9 mouse cellular contexts compared by ENCODE assay signal in the genomic region with DNA sequence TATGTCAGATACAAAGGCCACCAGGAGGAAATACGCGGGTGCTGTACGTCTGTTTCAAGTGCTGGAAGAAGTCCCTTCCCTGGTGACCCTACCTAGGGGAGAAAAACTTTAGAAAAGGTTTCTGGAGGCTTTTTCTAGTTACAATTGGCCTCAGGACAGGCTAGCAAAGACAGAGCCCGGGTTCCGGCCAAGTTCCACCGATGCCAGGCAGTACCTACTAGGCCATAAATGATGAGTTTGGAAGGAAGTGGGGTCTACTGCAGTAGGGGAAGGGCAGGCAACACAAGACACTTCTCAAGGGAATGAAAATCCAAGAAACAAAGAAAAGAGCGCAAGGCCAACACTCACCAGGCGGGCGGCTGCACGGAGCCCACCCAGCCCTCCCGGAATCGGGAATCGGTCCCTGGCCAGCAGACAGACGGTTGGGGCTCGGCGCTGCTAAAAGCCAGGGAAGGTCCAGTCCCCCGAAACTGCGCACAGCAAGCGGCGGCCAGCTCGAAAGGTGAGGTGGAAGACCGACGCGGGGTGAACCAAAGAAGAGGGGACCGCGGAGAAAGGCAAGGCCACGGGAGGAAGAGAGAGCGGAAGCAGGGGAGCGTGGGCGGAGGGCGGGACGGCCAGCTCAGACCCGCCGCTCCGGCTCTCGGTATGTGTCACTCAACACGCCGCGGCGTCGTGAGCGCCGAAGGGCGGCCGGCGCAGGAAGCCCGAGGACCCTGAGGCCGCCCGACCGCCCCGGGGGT. TPM values are rescaled to one million over a fixed set of nuclear protein-coding genes. Genes with fewer than 3 reads are reported as not detected.
A peak's percentile ranks its signal among the peaks of the same experiment; 100 is the strongest.
DNase-seq lines count a peak whose midpoint lies in the region; ATAC-seq and TF ChIP-seq lines count a peak whose summit lies in the region.
"Had no signal": no experiment of that assay in that cellular context is flagged by ENCODE, and none has a peak within 500 bp of the region (broad histone marks: within the 10 kb centered on the region; RNA-seq: fewer than 3 reads in every experiment).

No protein-coding gene starts in this region.

- no peaks in the 10 kb centered on the region for H3K9me3 ChIP-seq in forebrain, postnatal 0 days (ENCODE audit: low read length)
- H3K9me3 ChIP-seq in limb, embryonic 14.5 days (ENCODE audit: control insufficient read depth, low read length) = no peaks in the 10 kb centered on the region
- H3K9me3 ChIP-seq in midbrain, embryonic 15.5 days = no peaks in the 10 kb centered on the region

- H3K4me2 ChIP-seq in forebrain, postnatal 0 days (ENCODE audit: low read depth) = peak overlapping the region; percentile 76
- H3K4me2 ChIP-seq in limb, embryonic 14.5 days (replicated peaks; ENCODE audit: low read depth, low read length, severe bottlenecking) = peak overlapping the region; percentile 71
- H3K4me2 ChIP-seq in midbrain, embryonic 15.5 days = peak overlapping the region; percentile 82

- H3K4me3 ChIP-seq in forebrain, postnatal 0 days (ENCODE audit: low read depth, low read length) = peak overlapping the region; percentile 93
- peak overlapping the region; percentile 95 for H3K4me3 ChIP-seq in limb, embryonic 14.5 days (replicated peaks; ENCODE audit: low read length)
- peak overlapping the region; percentile 72 for H3K4me3 ChIP-seq in midbrain, embryonic 15.5 days

- peaks cover 13% of the 10 kb centered on the region for H3K4me1 ChIP-seq in forebrain, postnatal 0 days (ENCODE audit: insufficient read depth)
- H3K4me1 ChIP-seq in limb, embryonic 14.5 days (ENCODE audit: control insufficient read depth, insufficient read depth, low read length) = peaks cover 26% of the 10 kb centered on the region
- H3K4me1 ChIP-seq in midbrain, embryonic 15.5 days = peaks cover 54% of the 10 kb centered on the region

- peak overlapping the region; percentile 89 for H3K27ac ChIP-seq in forebrain, postnatal 0 days (ENCODE audit: low read depth, low read length)
- peak overlapping the region; percentile 90 for H3K27ac ChIP-seq in limb, embryonic 14.5 days (replicated peaks; ENCODE audit: low read depth, low read length)
- peak overlapping the region; percentile 91 for H3K27ac ChIP-seq in midbrain, embryonic 15.5 days

- WGBS in forebrain, postnatal 0 days = 4% methylated on average over 49 of the region's 51 CpGs
- 0% methylated on average over 25 of the region's 51 CpGs for WGBS in limb, embryonic 14.5 days
- under 1% methylated on average over 49 of the region's 51 CpGs for WGBS in midbrain, embryonic 15.5 days

- peak; percentile 64 for ATAC-seq in frontal cortex, adult (ENCODE audit: low TSS enrichment)
- ATAC-seq in forebrain, postnatal 0 days = peak; percentile 73
- peak; percentile 78 for ATAC-seq in limb, embryonic 14.5 days (ENCODE audit: low FRiP score, low read depth)
- ATAC-seq in midbrain, embryonic 15.5 days (replicated peaks) = peak; percentile 83

- peaks cover 11% of the 10 kb centered on the region for H3K36me3 ChIP-seq in forebrain, postnatal 0 days (ENCODE audit: insufficient read depth)
- peaks cover 46% of the 10 kb centered on the region for H3K36me3 ChIP-seq in limb, embryonic 14.5 days (ENCODE audit: control insufficient read depth, insufficient read depth, low read length)
- H3K36me3 ChIP-seq in midbrain, embryonic 15.5 days (replicated peaks) = 0 out of 2 replicates have a peak, but pooled peaks cover 3% of the 10 kb centered on the region

- peak overlapping the region; percentile 96 for H3K9ac ChIP-seq in forebrain, postnatal 0 days
- H3K9ac ChIP-seq in limb, embryonic 14.5 days (ENCODE audit: low read depth, low read length, severe bottlenecking) = peak overlapping the region; percentile 94
- H3K9ac ChIP-seq in midbrain, embryonic 15.5 days = peak overlapping the region; percentile 83

- TF ChIP-seq POLR2A in limb, embryonic 14.5 days (IDR thresholded peaks at IDR 0.05; ENCODE audit: borderline replicate concordance, extremely low read depth, insufficient read depth, insufficient read length) = no peak

- TF ChIP-seq CTCF in forebrain, postnatal 0 days (IDR thresholded peaks at IDR 0.05; ENCODE audit: low read depth) = no peak

- H3K27me3 ChIP-seq in forebrain, postnatal 0 days (ENCODE audit: insufficient read depth, low read length) = no peaks in the 10 kb centered on the region
- H3K27me3 ChIP-seq in limb, embryonic 14.5 days (ENCODE audit: control insufficient read depth, insufficient read depth, low read length) = no peaks in the 10 kb centered on the region
- no peaks in the 10 kb centered on the region for H3K27me3 ChIP-seq in midbrain, embryonic 15.5 days (replicated peaks)

- no peak for DNase-seq in frontal cortex, postnatal 25 days (ENCODE audit: low spot score in 2 of 2)
- DNase-seq in urinary bladder, postnatal 14 days (ENCODE audit: low spot score) = peak; percentile 75
- no peak for DNase-seq in urinary bladder, adult 18-20 months (ENCODE audit: low spot score in 2 of 2)
- no peak for DNase-seq in forebrain, postnatal 0 days
- DNase-seq in limb, embryonic 14.5 days (ENCODE audit: low spot score) = peak; percentile 72
- DNase-seq in ovary, postnatal 10 days (ENCODE audit: low spot score) = no peak

RNA-seq across cellular contexts. Expression of gene Cdca4, which starts 0.6 kb away (rescaled TPM):
- 28.8 and 31.3 TPM in 2 replicates for total RNA-seq in forebrain, postnatal 0 days (2014; rRNA removed)
- 29.7 and 33.0 TPM in 2 replicates for polyA plus RNA-seq in forebrain, postnatal 0 days (2015; fragmentation: Nextera tagmentation; extraction: Ambion mirVana)
- polyA plus RNA-seq in limb, embryonic 14.5 days (2012; rRNA removed) = 81.0 and 89.9 TPM in 2 replicates
- 113 and 126 TPM in 2 replicates for polyA plus RNA-seq in limb, embryonic 14.5 days (2014; fragmentation: Nextera tagmentation; extraction: Ambion mirVana)
- polyA plus RNA-seq in midbrain, embryonic 15.5 days (2015; fragmentation: Nextera tagmentation; extraction: Ambion mirVana) = 44.1 and 50.1 TPM in 2 replicates

RNA-seq across cellular contexts. Expression of gene Clba1, which starts 19.9 kb away (rescaled TPM):
- total RNA-seq in forebrain, postnatal 0 days (2014; rRNA removed) = 17.6 and 19.5 TPM in 2 replicates
- 23.5 and 26.1 TPM in 2 replicates for polyA plus RNA-seq in forebrain, postnatal 0 days (2015; fragmentation: Nextera tagmentation; extraction: Ambion mirVana)
- polyA plus RNA-seq in limb, embryonic 14.5 days (2012; rRNA removed) = 3.7 and 4.8 TPM in 2 replicates
- polyA plus RNA-seq in limb, embryonic 14.5 days (2014; fragmentation: Nextera tagmentation; extraction: Ambion mirVana) = 5.7 and 6.2 TPM in 2 replicates
- 24.4 and 25.1 TPM in 2 replicates for polyA plus RNA-seq in midbrain, embryonic 15.5 days (2015; fragmentation: Nextera tagmentation; extraction: Ambion mirVana)

RNA-seq across cellular contexts. Expression of gene Ahnak2, which starts 26.2 kb away (rescaled TPM):
- 2.5 and 3.0 TPM in 2 replicates for total RNA-seq in forebrain, postnatal 0 days (2014; rRNA removed)
- polyA plus RNA-seq in forebrain, postnatal 0 days (2015; fragmentation: Nextera tagmentation; extraction: Ambion mirVana) = 0.88 and 1.3 TPM in 2 replicates
- polyA plus RNA-seq in limb, embryonic 14.5 days (2012; rRNA removed) = 2.1 and 2.5 TPM in 2 replicates
- 3.3 TPM in 2 replicates for polyA plus RNA-seq in limb, embryonic 14.5 days (2014; fragmentation: Nextera tagmentation; extraction: Ambion mirVana)
- 1.1 and 1.3 TPM in 2 replicates for polyA plus RNA-seq in midbrain, embryonic 15.5 days (2015; fragmentation: Nextera tagmentation; extraction: Ambion mirVana)

RNA-seq across cellular contexts. Expression of gene Gpr132, which starts 39.4 kb away (rescaled TPM):
- total RNA-seq in forebrain, postnatal 0 days (2014; rRNA removed) = 0.10 TPM in 1 of 2 replicates, not detected in the other
- not detected in 2 replicates for polyA plus RNA-seq in forebrain, postnatal 0 days (2015; fragmentation: Nextera tagmentation; extraction: Ambion mirVana)
- polyA plus RNA-seq in limb, embryonic 14.5 days (2012; rRNA removed) = 0.50 and 0.63 TPM in 2 replicates
- polyA plus RNA-seq in limb, embryonic 14.5 days (2014; fragmentation: Nextera tagmentation; extraction: Ambion mirVana) = 0.29 and 0.36 TPM in 2 replicates
- polyA plus RNA-seq in midbrain, embryonic 15.5 days (2015; fragmentation: Nextera tagmentation; extraction: Ambion mirVana) = 0.06 and 0.11 TPM in 2 replicates
- total RNA-seq: left cerebral cortex, postnatal 14 days had no signal

Comparison
In these comparisons a context has a peak if more than half of its experiments do, and no peak if none do; other contexts are left out.
1. DNase-seq: peak in urinary bladder, postnatal 14 days (single experiment) and limb, embryonic 14.5 days (single experiment); none in frontal cortex, postnatal 25 days (0 of 2), urinary bladder, adult 18-20 months (0 of 2), forebrain, postnatal 0 days (single experiment) and ovary, postnatal 10 days (single experiment).
2. Peak in every context shown above with its lines, with median percentiles within 50 percentile points of each other: ATAC-seq, H3K27ac ChIP-seq, H3K4me2 ChIP-seq, H3K4me3 ChIP-seq and H3K9ac ChIP-seq.